Mouse (Mus musculus): ENCODE data around the gene Fbxo41. TPM values are rescaled to one million over a fixed set of nuclear protein-coding genes. Genes with fewer than 3 reads are reported as not detected.

Gene Fbxo41
- polyA plus RNA-seq, 1 experiment from 2014 or later: 11.7 TPM

DNA sequence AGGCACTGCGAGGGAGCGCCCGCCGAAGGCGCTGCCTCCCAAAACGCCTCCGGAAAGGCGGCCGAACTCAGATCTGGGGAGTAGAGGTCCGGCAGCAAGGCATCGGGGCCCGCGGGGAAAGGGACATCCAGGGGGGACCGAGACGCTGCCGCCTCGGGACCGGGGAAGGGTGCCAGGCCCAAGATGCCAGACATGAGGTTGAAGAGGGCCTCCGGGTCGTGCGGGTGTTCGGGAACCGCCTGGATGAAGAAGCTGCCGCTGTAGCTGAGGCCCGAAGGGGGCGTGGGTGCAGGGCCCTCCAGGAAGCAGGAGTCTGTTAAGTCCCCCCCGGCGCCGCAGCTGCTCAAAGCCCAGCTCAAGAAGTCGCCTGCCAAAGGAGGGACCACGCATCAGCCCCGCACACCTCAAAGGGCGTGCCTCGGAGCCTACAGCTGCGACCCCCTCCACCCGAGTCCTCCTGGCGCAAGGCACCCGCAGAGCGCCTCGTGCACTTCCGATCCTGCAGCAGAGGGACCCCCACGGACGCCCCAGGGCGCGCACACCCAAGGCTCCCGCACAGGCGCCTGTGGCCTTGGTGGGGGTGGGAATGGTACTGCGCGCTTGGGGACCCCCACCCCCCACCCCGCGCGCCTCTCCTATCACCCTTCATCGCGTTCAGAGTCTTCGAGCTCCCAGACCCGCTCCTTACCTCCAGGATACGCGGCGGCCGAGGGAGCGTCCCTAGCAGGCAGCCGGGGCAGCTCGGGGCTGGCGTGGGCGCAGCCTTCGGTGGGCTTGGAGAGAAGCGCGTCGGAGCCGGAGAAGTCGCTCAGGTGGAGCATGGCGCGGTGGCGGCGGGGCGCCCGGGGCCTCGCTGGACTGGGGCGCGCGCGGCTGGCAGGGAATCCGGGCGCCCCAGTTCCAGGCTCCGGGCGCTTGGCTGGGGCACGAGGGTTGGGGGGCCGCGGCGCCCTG lies 10.1 kb upstream of the Fbxo41 start:
- H3K27me3 ChIP-seq (ENCODE audit: control insufficient read depth, insufficient read depth, low read depth, low read length): peaks cover 61% of the 10 kb centered on the region
- H3K9ac ChIP-seq (ENCODE audit: low read depth, low read length): peak overlapping the region; percentile 36; the same call in 1 of the 2 replicates
- H3K36me3 ChIP-seq (ENCODE audit: control insufficient read depth, insufficient read depth, low read length): no peaks in the 10 kb centered on the region
- H3K9me3 ChIP-seq (replicated peaks; ENCODE audit: control insufficient read depth, low read length, poor library complexity, severe bottlenecking): no peaks in the 10 kb centered on the region
- 1% methylated on average over 76 of the region's 90 CpGs for WGBS
- ATAC-seq: peak; percentile 33; the same call in 1 of the 2 replicates
- peaks cover 29% of the 10 kb centered on the region for H3K4me1 ChIP-seq (ENCODE audit: control insufficient read depth, insufficient read depth, low read length)
- peak overlapping the region; percentile 93 for H3K4me2 ChIP-seq (ENCODE audit: low read length)
- H3K27ac ChIP-seq (ENCODE audit: low read length): no peak overlapping the region
- H3K4me3 ChIP-seq (ENCODE audit: low read depth, low read length): peak overlapping the region; percentile 53

DNA sequence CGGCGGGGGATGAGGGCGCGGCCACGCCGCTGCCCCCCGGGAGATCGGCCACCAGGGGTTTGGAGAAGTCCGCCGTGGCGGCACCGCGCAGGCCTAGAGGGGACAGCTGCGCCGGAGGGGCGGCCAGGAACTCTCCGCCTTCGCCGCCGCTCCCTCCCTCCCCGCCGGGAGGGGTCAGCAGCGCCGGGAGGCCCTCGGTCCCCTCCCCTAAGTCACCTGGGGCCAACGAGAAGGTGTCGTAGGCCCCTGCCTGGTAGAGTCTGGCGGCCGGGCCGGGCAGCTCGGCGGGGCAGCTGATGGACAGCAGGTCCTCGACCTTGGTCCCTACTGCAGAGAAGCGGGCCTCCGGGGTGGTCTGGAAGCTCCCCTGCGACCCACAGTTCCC lies 9.3 kb upstream of the Fbxo41 start:
- WGBS: under 1% methylated on average over 27 of the region's 36 CpGs
- ATAC-seq: no peak
- peak overlapping the region; percentile 31 for H3K9ac ChIP-seq (ENCODE audit: low read depth, low read length)
- no peak overlapping the region for H3K27ac ChIP-seq (ENCODE audit: low read length)
- peaks cover 61% of the 10 kb centered on the region for H3K27me3 ChIP-seq (ENCODE audit: control insufficient read depth, insufficient read depth, low read depth, low read length)
- no peaks in the 10 kb centered on the region for H3K9me3 ChIP-seq (replicated peaks; ENCODE audit: control insufficient read depth, low read length, poor library complexity, severe bottlenecking)
- peak overlapping the region; percentile 41 for H3K4me3 ChIP-seq (ENCODE audit: low read depth, low read length)
- peaks cover 26% of the 10 kb centered on the region for H3K4me1 ChIP-seq (ENCODE audit: control insufficient read depth, insufficient read depth, low read length)
- peak overlapping the region; percentile 93 for H3K4me2 ChIP-seq (ENCODE audit: low read length)
- no peaks in the 10 kb centered on the region for H3K36me3 ChIP-seq (ENCODE audit: control insufficient read depth, insufficient read depth, low read length)

DNA sequence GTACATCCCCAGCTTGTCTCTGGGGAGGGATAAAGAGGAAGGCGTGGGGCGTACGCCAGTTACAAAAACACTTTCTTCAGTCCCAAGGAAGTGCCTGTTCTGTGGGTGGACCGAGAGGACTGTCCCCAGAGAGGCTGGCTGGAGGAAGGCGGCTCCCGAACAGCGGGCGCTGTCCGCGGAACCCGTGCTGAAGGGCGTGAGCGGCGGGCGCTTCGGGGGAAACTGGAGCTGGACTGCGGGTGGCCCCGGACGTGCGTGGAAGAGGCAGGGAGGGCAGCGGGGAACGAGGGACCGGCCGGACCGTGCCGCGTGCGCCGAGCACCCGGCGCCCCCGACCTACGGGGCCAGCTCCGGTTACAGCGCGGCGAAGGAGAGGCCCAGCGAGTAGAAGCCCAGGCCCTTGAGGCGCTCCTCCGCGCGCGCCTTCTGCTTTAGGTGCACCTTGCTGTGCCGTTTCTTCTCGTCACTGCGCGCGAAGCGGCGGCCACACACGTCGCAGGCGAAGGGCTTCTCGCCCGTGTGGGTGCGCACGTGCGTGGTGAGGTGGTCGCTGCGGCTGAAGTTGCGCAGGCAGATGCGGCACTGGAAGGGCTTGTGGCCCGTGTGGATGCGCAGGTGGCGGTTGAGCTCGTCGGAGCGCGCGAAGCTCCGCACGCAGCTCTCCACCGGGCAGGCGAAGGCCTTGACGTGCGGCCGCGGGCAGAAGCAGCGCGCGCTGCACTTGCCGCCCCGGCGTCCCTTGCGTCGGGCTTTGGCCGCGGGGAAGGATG lies 8.7 kb upstream of the Fbxo41 start:
- H3K4me3 ChIP-seq (ENCODE audit: low read depth, low read length): peak overlapping the region; percentile 41
- peak overlapping the region; percentile 93 for H3K4me2 ChIP-seq (ENCODE audit: low read length)
- under 1% methylated on average over 85 of the region's 88 CpGs for WGBS
- H3K36me3 ChIP-seq (ENCODE audit: control insufficient read depth, insufficient read depth, low read length): no peaks in the 10 kb centered on the region
- ATAC-seq: no peak
- no peaks in the 10 kb centered on the region for H3K9me3 ChIP-seq (replicated peaks; ENCODE audit: control insufficient read depth, low read length, poor library complexity, severe bottlenecking)
- peak overlapping the region; percentile 31 for H3K9ac ChIP-seq (ENCODE audit: low read depth, low read length)
- H3K27ac ChIP-seq (ENCODE audit: low read length): no peak overlapping the region
- H3K4me1 ChIP-seq (ENCODE audit: control insufficient read depth, insufficient read depth, low read length): peaks cover 26% of the 10 kb centered on the region
- H3K27me3 ChIP-seq (ENCODE audit: control insufficient read depth, insufficient read depth, low read depth, low read length): peaks cover 61% of the 10 kb centered on the region

DNA sequence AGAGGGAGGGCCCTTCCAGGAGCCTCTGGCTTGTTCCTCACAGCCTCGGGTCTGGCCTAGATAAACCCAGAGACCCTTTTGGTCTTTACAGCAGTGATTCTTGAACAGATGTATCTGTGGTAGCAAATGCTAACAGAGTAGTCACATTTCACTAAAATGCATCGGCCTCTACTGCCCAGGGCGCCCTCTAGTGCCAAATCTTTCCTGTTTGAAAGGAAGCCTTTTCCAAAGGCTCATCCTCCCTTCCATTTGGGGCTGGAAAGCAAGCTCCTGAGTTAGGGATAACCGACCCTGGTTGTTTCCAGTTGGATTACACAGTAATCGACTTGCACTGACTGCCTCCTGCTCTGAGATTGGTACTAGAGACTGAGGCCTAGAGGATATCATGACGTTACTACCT lies 7.7 kb upstream of the Fbxo41 start:
- H3K27ac ChIP-seq (ENCODE audit: low read length): no peak overlapping the region
- peaks cover 55% of the 10 kb centered on the region for H3K27me3 ChIP-seq (ENCODE audit: control insufficient read depth, insufficient read depth, low read depth, low read length)

DNA sequence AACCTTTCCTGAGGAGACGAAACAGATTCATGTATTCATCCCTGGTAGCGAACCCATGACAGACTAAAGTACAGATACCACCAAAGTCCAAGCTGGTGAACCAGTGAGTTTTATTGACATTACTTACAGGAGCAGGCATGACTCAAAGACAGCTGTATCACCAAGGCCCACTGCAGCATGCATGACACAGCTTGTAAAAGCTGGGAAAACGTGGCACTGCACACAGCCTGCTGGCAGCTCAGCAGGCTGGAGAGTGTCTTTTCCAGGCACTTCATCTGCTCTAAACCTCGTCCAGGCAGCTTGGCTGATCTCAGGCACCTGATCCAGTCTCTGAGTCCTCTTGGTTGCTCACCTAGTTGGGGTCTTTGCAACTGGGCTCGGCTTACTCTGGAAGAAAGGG lies 5.8 kb upstream of the Fbxo41 start:
- WGBS: 46% methylated on average over 5 of the region's 5 CpGs
- H3K4me3 ChIP-seq (ENCODE audit: low read depth, low read length): no peak overlapping the region
- peaks cover 24% of the 10 kb centered on the region for H3K4me1 ChIP-seq (ENCODE audit: control insufficient read depth, insufficient read depth, low read length)
- no peaks in the 10 kb centered on the region for H3K36me3 ChIP-seq (ENCODE audit: control insufficient read depth, insufficient read depth, low read length)
- ATAC-seq: no peak
- no peak overlapping the region for H3K27ac ChIP-seq (ENCODE audit: low read length)
- H3K27me3 ChIP-seq (ENCODE audit: control insufficient read depth, insufficient read depth, low read depth, low read length): peaks cover 42% of the 10 kb centered on the region
- no peaks in the 10 kb centered on the region for H3K9me3 ChIP-seq (replicated peaks; ENCODE audit: control insufficient read depth, low read length, poor library complexity, severe bottlenecking)
- no peak overlapping the region for H3K9ac ChIP-seq (ENCODE audit: low read depth, low read length)
- no peak overlapping the region for H3K4me2 ChIP-seq (ENCODE audit: low read length)

More for the DNA sequence above, 7.7 kb upstream of the Fbxo41 start:
- no peak for ATAC-seq
- Histone ChIP-seq H3K4me2 (ENCODE audit: low read length) (no peak overlapping the region), H3K4me1 (ENCODE audit: control insufficient read depth, insufficient read depth, low read length) (peaks cover 26% of the 10 kb centered on the region), H3K4me3 (ENCODE audit: low read depth, low read length) (no peak overlapping the region), H3K9ac (ENCODE audit: low read depth, low read length) (no peak overlapping the region), H3K36me3 (ENCODE audit: control insufficient read depth, insufficient read depth, low read length) (no peaks in the 10 kb centered on the region), H3K9me3 (replicated peaks; ENCODE audit: control insufficient read depth, low read length, poor library complexity, severe bottlenecking) (no peaks in the 10 kb centered on the region)
- WGBS: 1% methylated on average over 6 of the region's 6 CpGs

DNA sequence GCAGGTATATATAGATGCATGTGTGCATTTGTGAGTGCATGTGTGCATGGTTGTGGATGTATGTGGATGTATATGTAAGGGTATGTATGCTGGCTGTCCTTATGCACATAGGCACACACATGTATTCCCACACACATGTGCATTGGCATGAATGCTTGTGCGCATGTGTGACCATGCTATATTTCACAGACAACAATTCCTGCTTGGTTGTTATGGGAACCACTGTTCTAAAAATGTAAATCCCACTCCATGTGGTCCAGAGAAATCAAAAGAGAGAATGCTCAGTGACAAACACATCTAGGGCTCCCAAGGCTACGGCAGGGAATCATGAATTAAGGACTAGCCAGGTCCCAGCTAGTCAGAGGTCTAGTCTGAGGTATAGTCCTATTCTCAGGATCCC lies 2.1 kb upstream of the Fbxo41 start:
- Histone ChIP-seq H3K9ac (ENCODE audit: low read depth, low read length) (no peak overlapping the region), H3K4me3 (ENCODE audit: low read depth, low read length) (no peak overlapping the region), H3K4me1 (ENCODE audit: control insufficient read depth, insufficient read depth, low read length) (peaks cover 21% of the 10 kb centered on the region), H3K4me2 (ENCODE audit: low read length) (no peak overlapping the region), H3K9me3 (replicated peaks; ENCODE audit: control insufficient read depth, low read length, poor library complexity, severe bottlenecking) (no peaks in the 10 kb centered on the region), H3K27ac (ENCODE audit: low read length) (no peak overlapping the region), H3K27me3 (ENCODE audit: control insufficient read depth, insufficient read depth, low read depth, low read length) (peaks cover 7% of the 10 kb centered on the region), H3K36me3 (ENCODE audit: control insufficient read depth, insufficient read depth, low read length) (no peaks in the 10 kb centered on the region)
- no peak for ATAC-seq
- WGBS: 26% methylated on average over 2 of the region's 2 CpGs

DNA sequence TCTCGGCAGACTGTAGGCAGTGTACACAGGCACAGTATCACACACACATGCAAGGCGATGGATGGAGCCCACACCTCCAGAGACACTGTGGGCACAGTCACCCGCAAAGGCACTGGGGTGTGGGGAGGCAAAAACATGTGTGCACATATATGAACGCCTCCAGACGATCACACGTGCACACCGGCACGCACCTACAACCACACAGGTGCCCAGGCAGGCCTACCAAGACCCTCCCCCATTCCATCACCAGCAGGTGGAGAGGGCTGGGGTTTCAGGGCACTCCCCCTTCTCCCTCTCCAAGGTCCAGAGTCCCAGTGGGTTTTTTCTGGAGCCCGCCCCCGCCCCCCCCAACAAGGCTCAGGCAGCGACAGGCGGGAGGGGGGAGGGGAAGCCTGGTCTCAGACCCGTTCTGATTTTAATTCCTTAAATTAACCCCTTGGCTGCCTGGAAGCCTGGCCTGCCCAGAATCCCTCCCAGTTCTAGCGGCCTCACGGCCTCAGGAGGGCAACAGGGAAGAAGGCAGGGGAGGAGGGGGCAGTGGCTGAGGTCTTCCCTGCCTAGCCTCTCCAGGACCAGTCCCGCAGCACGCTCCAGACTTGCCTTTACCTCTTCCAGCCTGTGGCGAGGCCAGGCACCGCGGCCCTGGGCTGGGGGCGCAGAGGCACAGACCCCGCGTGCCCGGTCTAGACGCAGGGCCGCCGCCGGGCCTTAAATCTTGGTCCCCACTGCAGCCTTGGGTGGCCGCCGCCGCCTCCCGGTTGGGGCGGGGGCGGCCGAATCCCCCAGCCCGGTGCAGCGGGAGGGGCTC lies 487 bp downstream of the Fbxo41 start:
- ATAC-seq: peak; percentile 84
- Histone ChIP-seq H3K27ac (ENCODE audit: low read length) (peak overlapping the region; percentile 84), H3K4me1 (ENCODE audit: control insufficient read depth, insufficient read depth, low read length) (peaks cover 21% of the 10 kb centered on the region), H3K9ac (ENCODE audit: low read depth, low read length) (peak overlapping the region; percentile 96), H3K9me3 (replicated peaks; ENCODE audit: control insufficient read depth, low read length, poor library complexity, severe bottlenecking) (no peaks in the 10 kb centered on the region), H3K4me2 (ENCODE audit: low read length) (peak overlapping the region; percentile 65), H3K27me3 (ENCODE audit: control insufficient read depth, insufficient read depth, low read depth, low read length) (no peaks in the 10 kb centered on the region), H3K36me3 (ENCODE audit: control insufficient read depth, insufficient read depth, low read length) (no peaks in the 10 kb centered on the region), H3K4me3 (ENCODE audit: low read depth, low read length) (peak overlapping the region; percentile 83)
- WGBS: 0% methylated on average over 30 of the region's 37 CpGs

DNA sequence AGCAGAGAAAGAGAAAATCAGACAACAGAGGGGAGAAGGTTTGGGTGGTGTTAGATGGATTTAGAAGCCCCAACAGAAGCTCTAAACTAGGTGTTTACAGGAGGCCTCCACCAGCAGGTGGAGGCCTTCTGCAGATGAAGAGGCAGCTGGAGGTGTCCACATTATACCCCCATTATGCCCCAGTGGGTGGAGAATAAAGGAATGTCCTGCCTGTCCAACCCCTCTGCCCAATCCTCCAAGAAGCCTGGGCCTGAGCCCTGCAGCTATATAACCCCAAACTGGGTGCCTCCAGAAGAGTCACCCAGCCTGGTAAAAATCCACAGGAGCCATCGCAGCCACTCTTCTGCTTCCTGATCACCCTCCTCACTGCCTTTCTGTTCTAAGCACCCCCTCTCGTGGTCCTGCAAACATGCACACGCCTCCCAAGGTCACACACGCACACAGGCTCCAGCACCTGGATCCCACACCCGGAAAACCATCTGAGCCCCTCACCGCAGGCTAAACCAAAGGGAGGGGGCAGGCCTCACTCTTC lies 1.2 kb downstream of the Fbxo41 start:
- no peaks in the 10 kb centered on the region for H3K27me3 ChIP-seq (ENCODE audit: control insufficient read depth, insufficient read depth, low read depth, low read length)
- H3K4me2 ChIP-seq (ENCODE audit: low read length): peak overlapping the region; percentile 65
- no peaks in the 10 kb centered on the region for H3K36me3 ChIP-seq (ENCODE audit: control insufficient read depth, insufficient read depth, low read length)
- H3K4me3 ChIP-seq (ENCODE audit: low read depth, low read length): peak overlapping the region; percentile 83
- peak; percentile 13; the same call in 1 of the 2 replicates for ATAC-seq
- H3K4me1 ChIP-seq (ENCODE audit: control insufficient read depth, insufficient read depth, low read length): peaks cover 21% of the 10 kb centered on the region
- H3K9me3 ChIP-seq (replicated peaks; ENCODE audit: control insufficient read depth, low read length, poor library complexity, severe bottlenecking): no peaks in the 10 kb centered on the region
- H3K9ac ChIP-seq (ENCODE audit: low read depth, low read length): peak overlapping the region; percentile 96
- 7% methylated on average over 6 of the region's 6 CpGs for WGBS
- H3K27ac ChIP-seq (ENCODE audit: low read length): peak overlapping the region; percentile 84
